Mouse (Mus musculus) MEL (cell line): ENCODE results near the gene Pgs1. TPM values are rescaled to one million over a fixed set of nuclear protein-coding genes. Genes with fewer than 3 reads are reported as not detected.

Experiments used
- DNase-seq: peaks from one replicate; pipeline ENCODE4 v3.0.0; 2011; ENCODE audit warnings: low read depth, low spot score
- H3K27ac ChIP-seq: 2 replicates; pipeline ENCODE4 v1.5.1; 2012; ENCODE audit warnings: low read depth, mild to moderate bottlenecking, control low read depth, low read length, moderate library complexity; ENCODE audit not compliant: control insufficient read depth
- H3K27me3 ChIP-seq, 2 experiments: fragments of 150-350 bp in 1 of 2; sonication (generic) in 1 of 2; 2 replicates each; pipeline ENCODE4 v1.6.1; 2012; ENCODE audit warnings: low read length in 2 of 2, mild to moderate bottlenecking in 2 of 2, improper control_type of control experiment in 1 of 2, moderate library complexity in 1 of 2; ENCODE audit not compliant: insufficient read depth in 2 of 2, control insufficient read depth in 1 of 2
- H3K36me3 ChIP-seq, 2 experiments: 2 replicates each; pipeline ENCODE4 v1.6.1; 2012 to 2014; ENCODE audit warnings: low read length in 2 of 2, improper control_type of control experiment in 1 of 2, inconsistent platforms in 1 of 2, mild to moderate bottlenecking in 1 of 2; ENCODE audit not compliant: insufficient read depth in 2 of 2, control insufficient read depth in 1 of 2
- H3K4me1 ChIP-seq, 2 experiments: fragments of 150-350 bp in 1 of 2; sonication (generic) in 1 of 2; 2 replicates each; pipeline ENCODE4 v1.6.1; 2012; ENCODE audit warnings: low read length in 2 of 2, improper control_type of control experiment in 1 of 2, mild to moderate bottlenecking in 1 of 2; ENCODE audit not compliant: insufficient read depth in 2 of 2, control insufficient read depth in 1 of 2
- H3K4me3 ChIP-seq, 2 experiments: fragments of 150-350 bp in 1 of 2; sonication (generic) in 1 of 2; 2 replicates each; pipeline ENCODE4 v1.5.1; 2012; ENCODE audit warnings: low read depth in 2 of 2, low read length in 2 of 2, mild to moderate bottlenecking in 2 of 2, moderate library complexity in 2 of 2, control low read depth in 1 of 2, improper control_type of control experiment in 1 of 2; ENCODE audit not compliant: control insufficient read depth in 1 of 2, insufficient read depth in 1 of 2
- H3K79me2 ChIP-seq: 2 replicates; pipeline ENCODE4 v1.6.1; 2012; ENCODE audit warnings: mild to moderate bottlenecking, low read length, moderate library complexity; ENCODE audit not compliant: control insufficient read depth, poor library complexity, insufficient read depth
- H3K9ac ChIP-seq: 2 replicates; pipeline ENCODE4 v1.6.1; 2012; ENCODE audit warnings: low read depth, mild to moderate bottlenecking, control low read depth, low read length, moderate library complexity; ENCODE audit not compliant: control insufficient read depth, poor library complexity, severe bottlenecking
- H3K9me3 ChIP-seq: fragments of 150-350 bp; sonication (generic); replicated peaks from 2 replicates; pipeline ENCODE4 v1.6.1; 2012; ENCODE audit warnings: mild to moderate bottlenecking, low read length, improper control_type of control experiment, moderate library complexity; ENCODE audit not compliant: insufficient read depth
- CHD2 ChIP-seq: IDR thresholded peaks from 2 replicates; pipeline ENCODE4 v1.6.1; 2011; ENCODE audit warnings: low read length, improper control_type of control experiment
- EP300 ChIP-seq, 2 experiments: IDR thresholded peaks; 2 replicates each; pipeline ENCODE4 v1.6.1; 2011; ENCODE audit warnings: improper control_type of control experiment in 2 of 2, low read length in 2 of 2, low read depth in 1 of 2, mild to moderate bottlenecking in 1 of 2
- HCFC1 ChIP-seq: IDR thresholded peaks from 2 replicates; pipeline ENCODE4 v1.6.1; 2012; ENCODE audit warnings: low read depth, mild to moderate bottlenecking, inconsistent platforms, low read length, improper control_type of control experiment, moderate library complexity
- JUND ChIP-seq: IDR thresholded peaks from 2 replicates; pipeline ENCODE4 v1.6.1; 2011; ENCODE audit warnings: low read depth, mild to moderate bottlenecking, improper control_type of control experiment, low read length
- MEF2A ChIP-seq: IDR thresholded peaks from 2 replicates; pipeline ENCODE4 v1.6.1; 2014; ENCODE audit warnings: low read depth, mild to moderate bottlenecking, inconsistent platforms, low read length, improper control_type of control experiment; ENCODE audit not compliant: poor library complexity, insufficient replicate concordance, severe bottlenecking; ENCODE audit errors: extremely low read depth
- MXI1 ChIP-seq: IDR thresholded peaks from 2 replicates; pipeline ENCODE4 v1.6.1; 2011; ENCODE audit warnings: mild to moderate bottlenecking, low read depth, low read length, improper control_type of control experiment
- MYB ChIP-seq: IDR thresholded peaks from 2 replicates; pipeline ENCODE4 v1.6.1; 2011; ENCODE audit warnings: mild to moderate bottlenecking, low read depth, low read length, improper control_type of control experiment
- MYC ChIP-seq: IDR thresholded peaks from 2 replicates; pipeline ENCODE4 v1.6.1; 2011; ENCODE audit warnings: low read depth, mild to moderate bottlenecking, low read length, improper control_type of control experiment, moderate library complexity
- POLR2AphosphoS5 ChIP-seq: IDR thresholded peaks from 2 replicates; pipeline ENCODE4 v1.6.1; 2012; ENCODE audit warnings: low read depth, borderline replicate concordance, mild to moderate bottlenecking, inconsistent platforms, low read length, moderate library complexity, mixed read lengths
- RAD21 ChIP-seq: IDR thresholded peaks from 2 replicates; pipeline ENCODE4 v1.6.1; 2011; ENCODE audit warnings: mild to moderate bottlenecking, low read depth, low read length, improper control_type of control experiment
- UBTF ChIP-seq: IDR thresholded peaks from 2 replicates; pipeline ENCODE4 v1.6.1; 2012; ENCODE audit warnings: low read depth, mild to moderate bottlenecking, inconsistent platforms, low read length, improper control_type of control experiment, moderate library complexity, borderline replicate concordance; ENCODE audit not compliant: insufficient read depth
- ZC3H11A ChIP-seq: IDR thresholded peaks from 2 replicates; pipeline ENCODE4 v1.6.1; 2012; ENCODE audit warnings: low read depth, mild to moderate bottlenecking, inconsistent platforms, low read length, improper control_type of control experiment
- ZKSCAN1 ChIP-seq: IDR thresholded peaks from 2 replicates; pipeline ENCODE4 v1.6.1; 2012; ENCODE audit warnings: low read depth, mild to moderate bottlenecking, inconsistent platforms, low read length, improper control_type of control experiment, moderate library complexity
- ZNF384 ChIP-seq: IDR thresholded peaks from 2 replicates; pipeline ENCODE4 v1.6.1; 2012; ENCODE audit warnings: low read depth, mild to moderate bottlenecking, inconsistent platforms, low read length, improper control_type of control experiment
- polyA plus RNA-seq, 2 experiments: library from polyadenylated mRNA; stranded (reverse) in 1 of 2; unstranded in 1 of 2; fragments of >175 nt in 1 of 2; fragments of >200 nt in 1 of 2; gene quantifications; 2 replicates each; pipeline versions ENCODE4 v1.2.1 to v1.2.4; 2012; ENCODE audit warnings: low replicate concordance in 2 of 2, low read depth in 1 of 2; ENCODE audit not compliant: insufficient read length in 2 of 2, insufficient read depth in 1 of 2, missing spikeins in 1 of 2
- total RNA-seq: library from RNA; depleted of rRNA; stranded (reverse); fragments of 300-350 nt; gene quantifications from 2 replicates; pipeline ENCODE4 v1.2.3, GENCODE M21; 2012

Pgs1 gene
- total and polyA plus RNA-seq, 3 experiments, result 48.6 to 61.6 TPM; not detected in 1

- Histone ChIP-seq H3K27me3 (peaks cover 58 to 74% of the 10 kb centered on the region in 2 experiments), H3K9me3 (no peaks in the 10 kb centered on the region), H3K79me2 (no peaks in the 10 kb centered on the region), H3K9ac (no peak overlapping the region), H3K36me3 (no peaks in the 10 kb centered on the region), H3K4me1 (no peaks in the 10 kb centered on the region), H3K4me3 (no peak overlapping the region), H3K27ac (no peak overlapping the region)
- TF ChIP-seq ZC3H11A (no peak), RAD21 (no peak), ZNF384 (0 out of 2 replicates have a peak, but pooled peaks have one; percentile 31)
- no peak for DNase-seq
These were observed 8.3 kb upstream of the Pgs1 start for GRCm38 (mm10) chr11:117977694-117978360.

GRCm38 (mm10) chr11:117979388-117979787 is 6.7 kb upstream of the Pgs1 start:
- Histone ChIP-seq H3K27ac (no peak overlapping the region), H3K27me3 (peaks cover 54 to 63% of the 10 kb centered on the region in 2 experiments), H3K4me3 (no peak overlapping the region), H3K9me3 (no peaks in the 10 kb centered on the region), H3K4me1 (no peaks in the 10 kb centered on the region), H3K79me2 (no peaks in the 10 kb centered on the region), H3K36me3 (no peaks in the 10 kb centered on the region), H3K9ac (no peak overlapping the region)
- no peak for DNase-seq
- TF ChIP-seq JUND (no peak), MYB (no peak), CHD2 (no peak), MYC (no peak), POLR2AphosphoS5 (no peak), MEF2A (no peak)

- TF ChIP-seq MXI1, result no peak
- TF ChIP-seq EP300 (IDR thresholded peaks at IDR 0.05; ENCODE audit: low read depth in 1 of 2, low read length in 2 of 2), result no peak
- TF ChIP-seq RAD21, result no peak
- no peak for TF ChIP-seq HCFC1
- TF ChIP-seq ZKSCAN1, result no peak
- no peak for TF ChIP-seq UBTF
- no peak for TF ChIP-seq ZC3H11A
- no peak for TF ChIP-seq POLR2AphosphoS5
- TF ChIP-seq MYB, result no peak
- Histone ChIP-seq H3K27ac (no peak overlapping the region), H3K27me3 (peaks cover 34 to 39% of the 10 kb centered on the region in 2 experiments), H3K4me3 (no peak overlapping the region), H3K36me3 (no peaks in the 10 kb centered on the region), H3K79me2 (peaks cover 8% of the 10 kb centered on the region), H3K9ac (no peak overlapping the region), H3K4me1 (peaks cover 0 to 3% of the 10 kb centered on the region in 2 experiments; a peak in 2 of 4 replicates), H3K9me3 (no peaks in the 10 kb centered on the region)
- no peak for DNase-seq
These were observed 3.7 kb upstream of the Pgs1 start for GRCm38 (mm10) chr11:117982426-117982825.
